Mouse (Mus musculus) ES-Bruce4 (cell line): Measurements from ENCODE around the gene Elfn2. TPM values are rescaled to one million over a fixed set of nuclear protein-coding genes. Genes with fewer than 3 reads are reported as not detected.

ENCODE experiments used
- H3K27ac ChIP-seq: 2 replicates; pipeline ENCODE4 v1.5.1; 2012; ENCODE audit warnings: low read length, inconsistent platforms; ENCODE audit not compliant: insufficient read depth
- H3K27me3 ChIP-seq: 2 replicates; pipeline ENCODE4 v1.6.1; 2012; ENCODE audit warnings: mild to moderate bottlenecking, low read length, inconsistent platforms; ENCODE audit not compliant: control insufficient read depth, poor library complexity, insufficient read depth, severe bottlenecking
- H3K36me3 ChIP-seq: 2 replicates; pipeline ENCODE4 v1.6.1; 2012; ENCODE audit warnings: inconsistent platforms, mild to moderate bottlenecking, low read length, moderate library complexity; ENCODE audit not compliant: control insufficient read depth, poor library complexity, insufficient read depth, severe bottlenecking
- H3K4me1 ChIP-seq: one replicate; pipeline ENCODE4 v1.8.1; 2011; ENCODE audit warnings: low read length; ENCODE audit not compliant: control insufficient read depth, insufficient read depth
- H3K4me3 ChIP-seq: 2 replicates; pipeline ENCODE4 v1.5.1; 2011; ENCODE audit warnings: low read depth, mild to moderate bottlenecking, low read length
- H3K9ac ChIP-seq: 2 replicates; pipeline ENCODE4 v1.6.1; 2012; ENCODE audit warnings: low read depth, mild to moderate bottlenecking, inconsistent platforms; ENCODE audit not compliant: poor library complexity, severe bottlenecking
- H3K9me3 ChIP-seq: replicated peaks from 2 replicates; pipeline ENCODE4 v1.6.1; 2012; ENCODE audit warnings: mild to moderate bottlenecking, low read length, inconsistent platforms; ENCODE audit not compliant: control insufficient read depth, poor library complexity, insufficient read depth, severe bottlenecking
- CTCF ChIP-seq: IDR thresholded peaks from one replicate; pipeline ENCODE4 v1.8.1; 2011; ENCODE audit warnings: low read depth, low read length
- EP300 ChIP-seq: IDR thresholded peaks from 2 replicates; pipeline ENCODE4 v1.6.1; 2011; ENCODE audit warnings: low read depth, low read length; ENCODE audit not compliant: insufficient read depth
- POLR2A ChIP-seq: IDR thresholded peaks from one replicate; pipeline ENCODE4 v1.8.1; 2011; ENCODE audit warnings: low read length; ENCODE audit not compliant: insufficient read depth
- polyA plus RNA-seq: library from polyadenylated mRNA; stranded (reverse); fragments of >200 nt; gene quantifications from 2 replicates; pipeline ENCODE4 v1.2.4, GENCODE M21; 2011; ENCODE audit warnings: low read depth; ENCODE audit not compliant: missing spikeins, insufficient read depth, insufficient read length

The Elfn2 gene
- polyA plus RNA-seq, 1 experiment = 0.07 TPM

DNA sequence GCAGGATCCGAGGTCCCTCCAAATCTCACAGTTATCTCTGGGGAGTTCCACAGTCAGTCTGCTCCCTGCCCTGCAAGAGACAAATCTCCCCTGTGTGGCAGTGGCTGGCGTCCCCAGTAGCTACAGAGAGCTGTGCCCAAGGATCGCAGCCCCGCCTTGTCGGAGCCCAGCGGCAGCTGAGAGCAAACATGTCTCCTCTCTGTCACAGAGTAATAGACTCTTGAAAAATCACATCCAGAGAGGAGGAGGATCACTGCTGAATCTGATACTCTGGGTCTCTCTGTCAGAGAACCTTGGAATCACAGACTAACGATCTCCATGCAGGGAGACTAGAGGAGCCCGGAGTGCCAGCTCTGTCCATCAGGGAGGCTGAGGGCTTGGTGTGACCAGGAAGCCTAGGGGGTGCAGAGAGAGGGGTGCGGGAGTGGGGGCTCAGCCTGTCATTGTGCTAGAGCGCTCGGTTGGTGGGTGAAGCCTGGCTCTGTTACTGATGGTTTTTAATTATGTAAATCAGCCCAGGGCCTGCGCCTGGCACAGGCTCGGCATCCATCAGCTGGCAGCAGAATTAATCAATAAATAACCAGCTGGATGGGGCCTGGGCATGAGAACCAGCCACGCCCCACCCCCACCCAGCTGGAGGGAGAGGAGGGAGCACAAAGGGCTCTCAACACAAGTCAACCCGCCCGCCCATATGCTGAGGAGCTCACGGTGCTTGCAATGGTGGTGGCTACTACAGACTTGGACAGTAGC lies 17.0 kb upstream of the Elfn2 start:
- Histone ChIP-seq H3K4me3 (no peak overlapping the region), H3K9ac (no peak overlapping the region), H3K27me3 (no peaks in the 10 kb centered on the region), H3K4me1 (no peaks in the 10 kb centered on the region), H3K36me3 (no peaks in the 10 kb centered on the region), H3K9me3 (no peaks in the 10 kb centered on the region), H3K27ac (no peak overlapping the region)
- TF ChIP-seq CTCF = no peak
- TF ChIP-seq POLR2A = no peak
- TF ChIP-seq EP300 = no peak

DNA sequence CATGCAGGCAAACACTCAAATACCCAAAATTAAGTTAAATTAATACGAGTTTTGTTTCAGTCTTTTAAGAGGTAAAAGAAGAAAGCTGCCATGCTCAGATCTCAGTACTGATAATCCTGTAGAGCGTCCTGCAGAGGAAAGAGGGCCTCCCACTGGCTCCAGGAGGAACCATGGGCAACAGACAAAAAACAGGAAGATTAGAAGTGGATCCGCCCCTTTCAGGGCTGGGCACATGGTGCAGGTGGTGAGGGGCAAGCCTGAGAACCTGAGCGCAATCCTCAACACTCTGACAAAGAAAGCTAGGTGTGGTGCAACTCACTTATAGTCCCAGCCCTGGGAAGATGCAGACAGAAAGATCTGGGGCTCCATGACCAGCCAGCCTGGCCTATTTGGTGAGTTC lies 13.3 kb upstream of the Elfn2 start:
- Histone ChIP-seq H3K9ac (no peak overlapping the region), H3K27ac (no peak overlapping the region), H3K4me1 (no peaks in the 10 kb centered on the region), H3K4me3 (no peak overlapping the region), H3K9me3 (no peaks in the 10 kb centered on the region), H3K36me3 (no peaks in the 10 kb centered on the region), H3K27me3 (no peaks in the 10 kb centered on the region)
- TF ChIP-seq CTCF (no peak), POLR2A (no peak), EP300 (no peak)

DNA sequence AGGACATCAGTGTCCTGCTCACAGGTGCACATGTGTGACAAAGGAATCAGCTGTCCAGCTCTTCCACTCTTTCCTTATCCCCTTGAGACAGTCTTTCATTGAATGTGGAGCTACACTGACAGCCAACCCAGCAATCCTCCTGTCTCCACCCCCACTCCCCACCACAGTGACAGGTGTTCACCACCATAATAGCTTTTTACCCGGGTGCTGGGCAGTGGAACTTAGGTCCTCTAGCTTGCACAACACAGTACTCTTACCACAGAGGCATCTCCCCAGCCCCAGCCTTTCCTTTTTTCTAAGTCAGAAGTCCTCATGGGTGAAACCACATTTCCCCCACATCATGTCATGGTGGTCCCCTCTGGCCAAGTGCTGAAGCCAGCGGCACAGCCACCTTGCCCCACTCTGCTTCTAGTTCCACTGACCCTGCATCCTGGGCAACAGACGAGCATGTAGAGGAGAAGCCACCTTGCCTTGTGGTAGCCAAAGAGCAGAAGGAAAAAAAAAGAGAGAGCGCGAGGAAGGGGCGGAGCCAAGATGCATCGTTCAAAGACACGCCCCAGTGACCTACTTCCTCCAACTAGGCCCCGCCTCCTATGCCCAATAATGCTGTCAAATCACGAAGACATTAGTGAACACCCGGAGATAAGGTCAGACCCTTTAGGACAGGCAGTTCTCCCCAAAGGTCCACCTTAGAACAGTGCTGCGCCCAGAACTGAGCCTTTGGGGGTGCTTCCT lies 11.9 kb upstream of the Elfn2 start:
- no peak for TF ChIP-seq CTCF
- TF ChIP-seq POLR2A = no peak
- no peak for TF ChIP-seq EP300
- no peak overlapping the region for H3K4me3 ChIP-seq
- H3K27ac ChIP-seq = no peak overlapping the region
- no peaks in the 10 kb centered on the region for H3K9me3 ChIP-seq
- H3K36me3 ChIP-seq = no peaks in the 10 kb centered on the region
- H3K9ac ChIP-seq = no peak overlapping the region
- H3K4me1 ChIP-seq = no peaks in the 10 kb centered on the region
- H3K27me3 ChIP-seq = no peaks in the 10 kb centered on the region

DNA sequence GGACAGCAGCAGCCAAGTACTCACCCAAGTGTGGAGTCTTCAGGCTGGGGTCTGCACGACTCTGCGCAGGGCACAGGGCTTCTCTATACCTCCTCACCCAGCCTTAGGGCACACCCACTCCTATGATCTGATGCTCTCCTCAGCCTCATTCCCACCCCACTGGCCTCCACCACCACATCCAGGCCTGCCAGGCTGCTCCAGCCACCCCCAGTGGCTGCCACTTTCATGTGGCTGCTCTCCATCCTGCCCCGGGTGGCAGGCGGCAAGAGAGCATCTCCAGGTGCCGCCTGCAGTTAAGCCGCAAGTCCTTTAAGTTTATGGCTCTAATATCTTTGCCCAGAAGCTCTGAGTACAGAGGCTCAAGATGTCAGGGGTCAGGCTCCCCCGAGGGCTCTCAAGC lies 8.1 kb upstream of the Elfn2 start:
- no peaks in the 10 kb centered on the region for H3K9me3 ChIP-seq
- no peak for TF ChIP-seq POLR2A
- TF ChIP-seq EP300 = no peak
- no peak for TF ChIP-seq CTCF
- no peaks in the 10 kb centered on the region for H3K27me3 ChIP-seq
- no peak overlapping the region for H3K9ac ChIP-seq
- no peak overlapping the region for H3K27ac ChIP-seq
- H3K4me1 ChIP-seq = no peaks in the 10 kb centered on the region
- no peaks in the 10 kb centered on the region for H3K36me3 ChIP-seq
- H3K4me3 ChIP-seq = no peak overlapping the region

DNA sequence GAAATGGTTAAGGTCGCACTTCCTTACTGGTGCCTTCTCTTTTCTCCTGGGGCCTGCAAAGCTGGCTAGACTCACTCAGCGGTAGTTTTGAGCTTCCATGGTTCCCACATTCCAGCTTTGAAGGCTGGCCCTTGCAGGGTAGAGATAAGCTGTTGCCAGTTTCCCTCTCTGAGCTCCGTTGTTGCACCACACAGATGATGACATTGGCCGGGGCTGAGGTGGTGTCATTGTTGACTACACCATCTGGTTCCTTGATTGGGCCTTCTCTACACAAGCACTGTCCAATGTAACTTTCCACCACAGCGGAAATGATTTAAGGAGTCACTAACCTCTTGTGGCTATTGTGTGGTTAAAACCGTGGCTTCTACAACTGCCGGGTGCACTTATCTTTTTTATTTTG lies 2.0 kb upstream of the Elfn2 start:
- no peak overlapping the region for H3K9ac ChIP-seq
- H3K9me3 ChIP-seq = no peaks in the 10 kb centered on the region
- no peaks in the 10 kb centered on the region for H3K36me3 ChIP-seq
- no peaks in the 10 kb centered on the region for H3K4me1 ChIP-seq
- H3K4me3 ChIP-seq = no peak overlapping the region
- TF ChIP-seq CTCF (no peak), EP300 (no peak), POLR2A (no peak)
- H3K27ac ChIP-seq = no peak overlapping the region
- H3K27me3 ChIP-seq = peaks cover 8% of the 10 kb centered on the region

DNA sequence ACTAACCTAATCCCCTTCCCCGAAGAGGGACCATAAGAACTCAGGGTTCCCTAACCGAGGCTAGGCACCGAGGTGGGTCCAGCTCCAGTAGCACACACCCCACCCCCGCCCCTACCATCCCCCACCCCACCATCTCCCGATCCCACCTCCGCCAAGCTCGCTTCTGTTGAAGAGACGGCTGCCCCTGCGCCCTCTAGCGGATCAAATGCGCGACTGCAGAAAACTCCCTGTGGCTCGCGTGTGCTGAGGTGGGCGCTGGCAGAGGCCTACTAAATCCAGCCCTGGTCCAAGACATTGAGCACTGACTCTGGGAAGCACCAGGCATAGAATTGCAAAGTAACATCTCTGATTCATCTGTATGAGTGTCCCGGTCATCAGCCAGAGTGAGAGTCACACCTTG lies 1.5 kb upstream of the Elfn2 start:
- no peaks in the 10 kb centered on the region for H3K9me3 ChIP-seq
- no peak overlapping the region for H3K9ac ChIP-seq
- H3K4me1 ChIP-seq = no peaks in the 10 kb centered on the region
- TF ChIP-seq CTCF (peak; percentile 76), POLR2A (no peak), EP300 (no peak)
- H3K27ac ChIP-seq = no peak overlapping the region
- H3K36me3 ChIP-seq = no peaks in the 10 kb centered on the region
- peaks cover 8% of the 10 kb centered on the region for H3K27me3 ChIP-seq
- no peak overlapping the region for H3K4me3 ChIP-seq
